Mouse (Mus musculus): Measurements from ENCODE around the gene Cox11.

DNA sequence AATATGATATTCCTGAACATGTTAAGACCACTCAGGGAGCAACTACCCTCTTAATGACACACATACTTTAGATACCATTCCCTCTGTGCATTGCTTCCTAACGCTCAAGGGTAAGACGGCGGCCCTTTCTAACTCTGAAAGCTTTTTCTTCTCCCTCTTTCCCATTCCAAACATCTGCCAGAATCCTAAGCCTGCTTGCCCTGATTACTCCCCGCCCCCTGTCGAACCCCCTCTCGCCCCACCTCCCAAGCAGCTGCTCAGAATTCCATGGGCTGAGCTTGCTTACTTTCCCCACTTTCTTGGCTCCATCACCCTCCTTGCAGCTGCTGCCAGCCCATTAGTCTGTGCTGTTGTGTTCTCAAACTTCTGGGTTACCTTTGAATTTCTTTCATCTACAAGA, 27.2 kb downstream of the Cox11 start:
- TF ChIP-seq POLR2A (IDR thresholded peaks at IDR 0.05; ENCODE audit: borderline replicate concordance, low read depth, low read length) (no peak), CTCF (IDR thresholded peaks at IDR 0.05; ENCODE audit: low read depth, low read length) (no peak)

Measured in bone marrow macrophage, adult 2 months (primary cell).